Mouse (Mus musculus) G1E (cell line): ENCODE measurements around the gene Fgfr2.

Experiments
- CTCF ChIP-seq: IDR thresholded peaks from 2 replicates; pipeline ENCODE4 v1.5.1; 2012; ENCODE audit warnings: low read depth, low read length, inconsistent platforms, mixed read lengths
- GATA1 ChIP-seq: IDR thresholded peaks from 2 replicates; pipeline ENCODE4 v1.6.1; 2012; ENCODE audit warnings: borderline replicate concordance, low read length, inconsistent platforms, mixed read lengths
- POLR2AphosphoS5 ChIP-seq: IDR thresholded peaks from 2 replicates; pipeline ENCODE4 v1.6.1; 2012; ENCODE audit warnings: low read depth, low read length, inconsistent platforms; ENCODE audit not compliant: insufficient replicate concordance
- TAL1 ChIP-seq: conservative IDR thresholded peaks from 2 replicates; pipeline ENCODE4 v1.6.1; 2012; ENCODE audit warnings: low read depth, low read length, inconsistent platforms, mixed read lengths

DNA sequence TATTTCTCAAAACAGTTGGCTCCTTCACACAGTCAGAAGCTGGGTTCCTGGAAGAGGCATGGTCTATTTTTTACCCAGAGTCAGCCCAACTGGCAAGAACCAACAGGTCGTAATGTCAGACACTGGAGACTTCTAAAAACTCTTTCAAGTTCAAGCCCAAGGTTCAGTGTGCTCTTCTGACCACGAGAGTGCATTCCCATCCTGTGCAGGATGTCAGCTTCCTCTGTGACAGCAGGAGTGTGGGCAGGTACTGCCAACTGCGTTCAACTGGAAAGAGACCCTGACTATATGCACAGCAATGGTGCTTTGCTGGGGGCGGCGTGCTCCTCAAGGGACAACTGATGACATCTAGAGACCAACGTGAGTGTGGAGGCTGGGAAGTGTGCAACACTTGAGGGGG lies 1034.5 kb downstream of the Fgfr2 start:
- TF ChIP-seq CTCF (no peak), TAL1 (no peak), GATA1 (no peak), POLR2AphosphoS5 (no peak)
